Mouse (Mus musculus) liver, embryonic 14.5 days (tissue): ENCODE measurements around the gene Insyn1. TPM values are rescaled to one million over a fixed set of nuclear protein-coding genes. Genes with fewer than 3 reads are reported as not detected.
A peak's percentile ranks its signal among the peaks of the same experiment; 100 is the strongest.

Experiments used
- ATAC-seq: fragments of 200-750 bp; cut with Nextera tagmentation; 2 replicates; pipeline ENCODE4 v1.8.0; 2017; ENCODE audit warnings: moderate number of reproducible peaks, mild to moderate bottlenecking, moderate library complexity; ENCODE audit not compliant: insufficient read depth
- DNase-seq, 3 experiments: peaks; one replicate each; pipeline ENCODE4 v3.0.0-alpha.2; 2012 to 2013; ENCODE audit warnings: low read depth in 3 of 3, low spot score in 3 of 3
- H3K27ac ChIP-seq: fragments of 300-500 bp; sonication (generic); 2 replicates; pipeline ENCODE4 v1.5.1; 2014; ENCODE audit warnings: moderate library complexity, mild to moderate bottlenecking, control low read depth, inconsistent platforms
- H3K27me3 ChIP-seq: fragments of 300-500 bp; sonication (generic); 2 replicates; pipeline ENCODE4 v1.6.1; 2014; ENCODE audit warnings: mild to moderate bottlenecking, low read length, moderate library complexity; ENCODE audit not compliant: control insufficient read depth, insufficient read depth
- H3K36me3 ChIP-seq: fragments of 300-500 bp; sonication (generic); replicated peaks from 2 replicates; pipeline ENCODE4 v1.6.1; 2014; ENCODE audit warnings: low read depth; ENCODE audit not compliant: control insufficient read depth, insufficient read depth
- H3K4me1 ChIP-seq, 2 experiments: fragments of 200-500 bp in 1 of 2; fragments of 300-500 bp in 1 of 2; sonication (generic) in 1 of 2; replicated peaks; 2 replicates each; pipeline ENCODE4 v1.6.1; 2012 to 2014; ENCODE audit warnings: antibody characterized with exemption in 1 of 2, inconsistent platforms in 1 of 2, low read length in 1 of 2; ENCODE audit not compliant: control insufficient read depth in 2 of 2, insufficient read depth in 2 of 2
- H3K4me2 ChIP-seq: fragments of 300-500 bp; sonication (generic); 2 replicates; pipeline ENCODE4 v1.6.1; 2014; ENCODE audit warnings: low read depth, mild to moderate bottlenecking, control low read depth, moderate library complexity
- H3K4me3 ChIP-seq, 2 experiments: fragments of 200-500 bp in 1 of 2; fragments of 300-500 bp in 1 of 2; sonication (generic) in 1 of 2; 2 replicates each; pipeline ENCODE4 v1.5.1; 2012 to 2014; ENCODE audit warnings: low read depth in 2 of 2, low read length in 2 of 2, mild to moderate bottlenecking in 2 of 2, control low read depth in 1 of 2, inconsistent platforms in 1 of 2, moderate library complexity in 1 of 2; ENCODE audit not compliant: insufficient read depth in 1 of 2
- H3K9ac ChIP-seq: fragments of 300-500 bp; sonication (generic); replicated peaks from 2 replicates; pipeline ENCODE4 v1.6.1; 2014; ENCODE audit warnings: mild to moderate bottlenecking, control low read depth, moderate library complexity
- H3K9me3 ChIP-seq: fragments of 300-500 bp; sonication (generic); 2 replicates; pipeline ENCODE4 v1.6.1; 2016; ENCODE audit warnings: low read length, mixed read lengths; ENCODE audit not compliant: control insufficient read depth
- CTCF ChIP-seq: IDR thresholded peaks from 2 replicates; pipeline ENCODE4 v1.5.1; 2016; ENCODE audit warnings: antibody characterized with exemption, low read depth, control low read depth
- EP300 ChIP-seq: IDR thresholded peaks from 2 replicates; pipeline ENCODE4 v1.6.1; 2016; ENCODE audit warnings: antibody characterized with exemption, low read depth
- WGBS: fragments of 180-500 bp; shearing (Covaris S2); extraction: QIAGEN DNeasy Blood & Tissue Kit; methylation state at CpG from one replicate; pipeline ENCODE4 v1.1.7; 2014; ENCODE audit not compliant: insufficient replicate concordance; 5-methylcytosine and 5-hydroxymethylcytosine counted together
- polyA plus RNA-seq, 2 experiments: library from polyadenylated mRNA; depleted of rRNA in 1 of 2; stranded (reverse) in 1 of 2; unstranded in 1 of 2; fragments of >200 nt; fragmentation: Nextera tagmentation in 1 of 2; extraction: Ambion mirVana in 1 of 2; gene quantifications; 2 replicates each; pipeline versions ENCODE4 v1.2.1 to v1.2.3; 2012 to 2014

The Insyn1 gene
- polyA plus RNA-seq (2012; rRNA removed) (0.08 and 0.13 TPM in 2 replicates), polyA plus RNA-seq (2014; fragmentation: Nextera tagmentation; extraction: Ambion mirVana) (not detected in 2 replicates)

DNA sequence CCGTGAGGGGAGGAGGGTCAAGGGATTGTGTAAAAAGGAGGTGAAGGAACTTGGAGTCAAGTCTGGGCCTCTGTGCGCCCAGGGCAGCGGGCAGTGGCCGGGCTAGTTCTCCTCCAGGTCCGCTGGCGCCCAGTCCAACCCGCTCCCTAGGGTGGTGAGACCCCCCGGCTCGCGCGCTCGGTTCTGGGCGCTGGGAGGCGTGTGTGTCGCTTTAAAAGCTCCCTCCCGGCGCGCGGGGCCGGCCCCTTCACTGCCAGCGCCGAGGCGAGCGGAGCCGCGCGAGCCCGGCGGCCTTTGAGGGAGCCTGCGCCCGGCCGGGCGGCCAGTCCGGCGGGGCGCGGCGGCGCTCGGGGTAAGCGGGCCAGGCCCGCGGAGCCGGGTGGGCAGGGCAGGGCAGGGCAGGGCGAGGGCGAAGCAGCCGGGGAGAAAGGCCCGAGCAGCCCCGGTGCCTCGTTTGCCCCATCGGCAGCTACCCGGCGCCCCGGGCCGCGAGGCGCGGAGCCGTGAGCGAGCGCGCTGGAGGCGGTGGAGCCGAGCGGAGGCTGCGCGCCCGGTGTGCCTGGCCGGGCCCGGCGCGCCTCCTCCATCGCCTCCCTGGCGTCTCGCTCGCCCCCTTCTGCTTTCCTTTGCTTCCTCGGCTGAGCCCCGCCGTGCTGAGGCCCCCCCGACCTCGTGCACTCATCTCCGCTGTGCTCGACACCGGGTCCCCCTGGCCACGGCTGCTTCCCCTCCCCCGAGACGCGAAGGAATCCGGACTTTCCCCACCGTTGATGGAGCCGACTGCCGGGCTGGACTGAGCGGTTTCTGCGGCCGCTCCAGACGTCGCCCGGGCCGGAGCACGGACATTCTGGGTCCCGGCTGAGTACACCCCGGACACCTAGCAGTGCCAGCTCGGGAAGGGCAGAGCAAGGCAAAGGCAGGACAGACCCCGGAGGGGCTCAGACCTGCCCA lies at the start of gene Insyn1:
TSS of gene Insyn1 (plus strand) at position 753 of the 951 bp plus-strand sequence.
- Histone ChIP-seq H3K36me3 (no peaks in the 10 kb centered on the region), H3K4me1 (no peaks in the 10 kb centered on the region), H3K9ac (no peak within 1 kb of the TSS), H3K27ac (no peak within 1 kb of the TSS), H3K4me3 (peak within 1 kb of the TSS in 1 of 2 experiments; percentile 39; a peak in 3 of 4 replicates), H3K9me3 (no peaks in the 10 kb centered on the region), H3K27me3 (peaks cover 40% of the 10 kb centered on the region), H3K4me2 (peak within 1 kb of the TSS; percentile 58)
- under 1% methylated on average over 94 of the region's 104 CpGs for WGBS
- TF ChIP-seq EP300 (no peak), CTCF (no peak)
- DNase-seq (no peak), ATAC-seq (no peak)

DNA sequence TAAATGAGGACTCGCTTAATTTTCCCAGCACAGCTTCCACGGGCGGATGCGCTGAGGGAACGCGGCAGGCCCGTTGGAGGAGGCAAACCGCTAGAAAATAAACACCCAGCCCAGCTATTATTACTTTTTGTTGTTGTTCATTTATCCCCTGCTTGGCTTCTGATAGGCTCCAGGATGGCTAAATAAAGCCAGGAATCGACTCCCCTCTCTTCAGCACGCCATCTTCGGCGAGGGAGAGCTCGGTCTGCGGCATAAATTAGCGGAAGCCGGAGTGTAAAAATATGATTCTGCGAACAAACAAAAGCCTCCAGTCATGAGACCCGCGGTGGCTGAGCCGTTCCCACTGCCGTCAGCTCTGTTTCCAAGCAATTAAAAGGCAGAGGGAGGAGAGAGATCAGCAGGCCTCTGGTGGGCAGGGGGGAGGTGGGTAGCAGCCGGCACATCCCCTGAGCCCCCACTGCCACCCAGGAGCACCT lies 49.4 kb upstream of the Insyn1 start:
- ATAC-seq: no peak
- TF ChIP-seq CTCF: no peak
- TF ChIP-seq EP300: no peak
- 75% methylated on average over 22 of the region's 22 CpGs for WGBS

GRCm38 (mm10) chr9:58440100-58440499 lies 48.3 kb upstream of the Insyn1 start:
- no peaks in the 10 kb centered on the region for H3K36me3 ChIP-seq

More for the DNA sequence above, 49.4 kb upstream of the Insyn1 start:
- no peak overlapping the region for H3K4me3 ChIP-seq
- H3K4me1 ChIP-seq: no peaks in the 10 kb centered on the region
- no peak overlapping the region for H3K9ac ChIP-seq
- DNase-seq: no peak
- no peaks in the 10 kb centered on the region for H3K36me3 ChIP-seq
- no peaks in the 10 kb centered on the region for H3K27me3 ChIP-seq
- H3K9me3 ChIP-seq: no peaks in the 10 kb centered on the region
- H3K27ac ChIP-seq: no peak overlapping the region
- no peak overlapping the region for H3K4me2 ChIP-seq

GRCm38 (mm10) chr9:58440614-58441013 lies 47.8 kb upstream of the Insyn1 start:
- Histone ChIP-seq H3K27ac (no peak overlapping the region), H3K9ac (no peak overlapping the region), H3K4me2 (no peak overlapping the region), H3K4me3 (no peak overlapping the region), H3K4me1 (no peaks in the 10 kb centered on the region), H3K36me3 (no peaks in the 10 kb centered on the region), H3K27me3 (no peaks in the 10 kb centered on the region), H3K9me3 (no peaks in the 10 kb centered on the region)
- no peak for DNase-seq
- ATAC-seq: no peak
- no peak for TF ChIP-seq EP300
- no peak for TF ChIP-seq CTCF

More at GRCm38 (mm10) chr9:58440100-58440499, 48.3 kb upstream of the Insyn1 start:
- H3K27ac ChIP-seq: no peak overlapping the region
- TF ChIP-seq EP300: no peak
- no peak for TF ChIP-seq CTCF
- WGBS: 75% methylated on average over 6 of the region's 6 CpGs
- H3K4me3 ChIP-seq: no peak overlapping the region
- H3K27me3 ChIP-seq: no peaks in the 10 kb centered on the region
- no peak overlapping the region for H3K9ac ChIP-seq
- H3K4me1 ChIP-seq: no peaks in the 10 kb centered on the region
- no peak for DNase-seq
- no peak overlapping the region for H3K4me2 ChIP-seq
- no peak for ATAC-seq
- H3K9me3 ChIP-seq: no peaks in the 10 kb centered on the region
